Mouse (Mus musculus) embryo, embryonic 9.5 days (tissue): ENCODE results near the gene D5Ertd579e.

Experiments
- DNase-seq: peaks from one replicate; pipeline ENCODE4 v3.0.0-alpha.2; 2017; ENCODE audit errors: extremely low spot score

The D5Ertd579e gene

GRCm38 (mm10) chr5:36608939-36609499 lies 86.8 kb downstream of the D5Ertd579e start:
- no peak for DNase-seq

GRCm38 (mm10) chr5:36603031-36603430 lies 92.8 kb downstream of the D5Ertd579e start:
- no peak for DNase-seq

GRCm38 (mm10) chr5:36602028-36602427 lies 93.8 kb downstream of the D5Ertd579e start:
- DNase-seq = no peak

- DNase-seq = no peak
Measured at GRCm38 (mm10) chr5:36601492-36601891, 94.3 kb downstream of the D5Ertd579e start.

- DNase-seq = no peak
Measured at GRCm38 (mm10) chr5:36598883-36599282, 96.9 kb downstream of the D5Ertd579e start.

- DNase-seq = peak; percentile 13
Measured at GRCm38 (mm10) chr5:36597653-36598052, 98.2 kb downstream of the D5Ertd579e start.

- DNase-seq = no peak
Measured at GRCm38 (mm10) chr5:36596225-36596624, 99.6 kb downstream of the D5Ertd579e start.

GRCm38 (mm10) chr5:36595115-36595514 lies 100.7 kb downstream of the D5Ertd579e start:
- no peak for DNase-seq

- DNase-seq = no peak
Measured at GRCm38 (mm10) chr5:36594344-36594743, 101.5 kb downstream of the D5Ertd579e start.

- no peak for DNase-seq
Measured at GRCm38 (mm10) chr5:36593176-36593575, 102.6 kb downstream of the D5Ertd579e start, which contains the start of gene Tbc1d14. Tbc1d14 (minus strand) TSS chr5:36593276.

- no peak for DNase-seq
Measured at GRCm38 (mm10) chr5:36590499-36590920, 105.3 kb downstream of the D5Ertd579e start.

GRCm38 (mm10) chr5:36584299-36584698 lies 111.5 kb downstream of the D5Ertd579e start:
- DNase-seq = no peak

- DNase-seq = peak; percentile 100
Measured at GRCm38 (mm10) chr5:36581924-36582642, 113.7 kb downstream of the D5Ertd579e start.

- no peak for DNase-seq
Measured at GRCm38 (mm10) chr5:36581259-36581923, 114.4 kb downstream of the D5Ertd579e start.

- no peak for DNase-seq
Measured at GRCm38 (mm10) chr5:36579967-36580366, 115.9 kb downstream of the D5Ertd579e start.

GRCm38 (mm10) chr5:36578982-36579381 lies 116.8 kb downstream of the D5Ertd579e start:
- no peak for DNase-seq

GRCm38 (mm10) chr5:36576457-36576856 lies 119.4 kb downstream of the D5Ertd579e start:
- no peak for DNase-seq

GRCm38 (mm10) chr5:36575745-36576144 lies 120.1 kb downstream of the D5Ertd579e start:
- DNase-seq = no peak

GRCm38 (mm10) chr5:36575227-36575626 lies 120.6 kb downstream of the D5Ertd579e start:
- no peak for DNase-seq

GRCm38 (mm10) chr5:36574147-36574870 lies 121.5 kb downstream of the D5Ertd579e start:
- no peak for DNase-seq

- no peak for DNase-seq
Measured at GRCm38 (mm10) chr5:36573354-36573753, 122.5 kb downstream of the D5Ertd579e start.

- no peak for DNase-seq
Measured at GRCm38 (mm10) chr5:36571371-36571770, 124.5 kb downstream of the D5Ertd579e start.
